8 mouse cellular contexts compared by ENCODE assay signal in genomic region chr2:165858453-165859384, GRCm38 (mm10). TPM values are rescaled to one million over a fixed set of nuclear protein-coding genes. Genes with fewer than 3 reads are reported as not detected.
DNase-seq lines count a peak whose midpoint lies in the region; ATAC-seq lines count a peak whose summit lies in the region.

No protein-coding gene starts in this region.

- H3K27me3 ChIP-seq in forebrain, embryonic 16.5 days (replicated peaks; ENCODE audit: control insufficient read depth, insufficient read depth, low read length) = no peaks in the 10 kb centered on the region
- H3K27me3 ChIP-seq in hindbrain, embryonic 15.5 days = no peaks in the 10 kb centered on the region

- 7% methylated on average over 12 of the region's 12 CpGs for WGBS in forebrain, embryonic 16.5 days
- WGBS in hindbrain, embryonic 15.5 days = 3% methylated on average over 12 of the region's 12 CpGs

- H3K36me3 ChIP-seq in forebrain, embryonic 16.5 days (ENCODE audit: control insufficient read depth, insufficient read depth) = no peaks in the 10 kb centered on the region
- no peaks in the 10 kb centered on the region for H3K36me3 ChIP-seq in hindbrain, embryonic 15.5 days

- peak overlapping the region; percentile 40 for H3K4me2 ChIP-seq in forebrain, embryonic 16.5 days (ENCODE audit: low read length)
- peak overlapping the region; percentile 45 for H3K4me2 ChIP-seq in hindbrain, embryonic 15.5 days

- peaks cover 58% of the 10 kb centered on the region for H3K4me1 ChIP-seq in forebrain, embryonic 16.5 days (replicated peaks; ENCODE audit: control insufficient read depth, insufficient read depth, low read length)
- peaks cover 77% of the 10 kb centered on the region for H3K4me1 ChIP-seq in hindbrain, embryonic 15.5 days (replicated peaks)

- H3K9ac ChIP-seq in forebrain, embryonic 16.5 days (replicated peaks; ENCODE audit: low read depth, low read length) = peak overlapping the region; percentile 40; the same call in 1 of the 2 replicates
- H3K9ac ChIP-seq in hindbrain, embryonic 15.5 days = peak overlapping the region; percentile 39

- no peak for DNase-seq in frontal cortex, postnatal 14 days (ENCODE audit: low spot score in 2 of 2)
- DNase-seq in adipocyte (ENCODE audit: low spot score) = peak; percentile 41
- DNase-seq in layer of hippocampus, adult 8-10 months (ENCODE audit: low spot score in 2 of 2) = no peak

- no peak overlapping the region for H3K4me3 ChIP-seq in forebrain, embryonic 16.5 days (replicated peaks; ENCODE audit: low read length)
- H3K4me3 ChIP-seq in hindbrain, embryonic 15.5 days = no peak overlapping the region

- ATAC-seq in frontal cortex, adult (ENCODE audit: low TSS enrichment) = peak; percentile 11; the same call in 1 of the 2 replicates
- ATAC-seq in forebrain, embryonic 16.5 days = peak; percentile 19
- 0 out of 2 replicates have a peak, but pooled peaks have one; percentile 28 for ATAC-seq in hindbrain, embryonic 15.5 days (ENCODE audit: low FRiP score, low read depth)
- ATAC-seq in megakaryocyte, adult 5-6 weeks (ENCODE audit: poor library complexity, severe bottlenecking) = peak; percentile 39
- ATAC-seq in activated CD4-positive, CD25-positive, alpha-beta regulatory T cell, adult 4 months = no peak

- no peaks in the 10 kb centered on the region for H3K9me3 ChIP-seq in forebrain, embryonic 16.5 days (ENCODE audit: control insufficient read depth, low read length)
- no peaks in the 10 kb centered on the region for H3K9me3 ChIP-seq in hindbrain, embryonic 15.5 days

- H3K27ac ChIP-seq in forebrain, embryonic 16.5 days (ENCODE audit: low read length) = peak overlapping the region; percentile 88
- peak overlapping the region; percentile 87 for H3K27ac ChIP-seq in hindbrain, embryonic 15.5 days (replicated peaks)

RNA-seq across cellular contexts. Expression of gene Zmynd8, which starts 40.1 kb away (rescaled TPM):
- 69.8 and 81.5 TPM in 2 replicates for polyA plus RNA-seq in forebrain, embryonic 16.5 days (2015; fragmentation: Nextera tagmentation; extraction: Ambion mirVana)
- polyA plus RNA-seq in hindbrain, embryonic 15.5 days (2015; fragmentation: Nextera tagmentation; extraction: Ambion mirVana) = 71.8 and 79.2 TPM in 2 replicates
- 26.9 and 37.5 TPM in 2 replicates for total RNA-seq in megakaryocyte, adult 5-6 weeks (2015)
- 26.7 and 28.3 TPM in 2 replicates for total RNA-seq in megakaryocyte, adult 5-6 weeks (2017)
- polyA plus RNA-seq in activated CD4-positive, CD25-positive, alpha-beta regulatory T cell, adult 4 months (2017; shearing (Covaris generic)) = 10 to 100 TPM; 41.1 to 48.5 TPM
- total RNA-seq in layer of hippocampus, adult 8-10 months (2022) = 100 to 1,000 TPM; 128 to 162 (median 147) TPM
